Mouse (Mus musculus) T-helper 1 cell (primary cell): Measurements from ENCODE around the gene Vmn2r97.
"Not testable (repeated sequence)": the region's sequence is repeated elsewhere in the genome, so short reads cannot be mapped to it uniquely, and the experiment has no call there.

Source experiments
- in situ Hi-C: fragments of 300-600 bp; cut with MboI, MseI; formaldehyde crosslinking; loops from one replicate; pipeline ENCODE4 v1.15.1; 2025; ENCODE audit warnings: high pct_unique_total_duplicates

Gene Vmn2r97

GRCm38 (mm10) chr17:18914000-18914399, at the start of gene Vmn2r97:
TSS of gene Vmn2r97 (plus strand) at chr17:18914300.
- in situ Hi-C loops, result not testable (repeated sequence)

GRCm38 (mm10) chr17:18882436-18882835, 31.7 kb upstream of the Vmn2r97 start:
- in situ Hi-C loops, result not testable (repeated sequence)

GRCm38 (mm10) chr17:18889745-18890329, 24.3 kb upstream of the Vmn2r97 start:
- in situ Hi-C loops, result no loop called here

- in situ Hi-C loops, result not testable (repeated sequence)
These were observed 43.7 kb downstream of the Vmn2r97 start for GRCm38 (mm10) chr17:18957800-18958199.

GRCm38 (mm10) chr17:18968371-18969275, 54.5 kb downstream of the Vmn2r97 start:
- in situ Hi-C loops, result loop anchor here (5.0 kb wide), 1 partner anchor 106 kb away; no protein-coding TSS in a partner anchor
